ENCODE assay signal across 8 mouse cellular contexts in genomic region chr10:21465806-21466377, GRCm38 (mm10).
A peak's percentile ranks its signal among the peaks of the same experiment; 100 is the strongest.
DNase-seq lines count a peak whose midpoint lies in the region; ATAC-seq and TF ChIP-seq lines count a peak whose summit lies in the region.
"Had no signal": no experiment of that assay in that cellular context is flagged by ENCODE, and none has a peak within 500 bp of the region (broad histone marks: within the 10 kb centered on the region; RNA-seq: fewer than 3 reads in every experiment).

No protein-coding gene starts in this region.

- 0 out of 2 replicates have a peak overlapping the region, but pooled peaks have one; percentile 11 for H3K27ac ChIP-seq in intestine, embryonic 14.5 days (ENCODE audit: low read depth)
- no peak overlapping the region for H3K27ac ChIP-seq in intestine, postnatal 0 days (ENCODE audit: low read depth, low read length)
- no peak overlapping the region for H3K27ac ChIP-seq in midbrain, embryonic 11.5 days (ENCODE audit: low read depth, low read length)
- no peak overlapping the region for H3K27ac ChIP-seq in midbrain, embryonic 14.5 days (replicated peaks; ENCODE audit: low read depth, low read length)
- no peak overlapping the region for H3K27ac ChIP-seq in forebrain, embryonic 15.5 days (replicated peaks)
- H3K27ac ChIP-seq in stomach, embryonic 15.5 days = no peak overlapping the region

- ATAC-seq in intestine, embryonic 14.5 days (replicated peaks; ENCODE audit: low FRiP score, low TSS enrichment, low read depth) = no peak
- ATAC-seq in intestine, postnatal 0 days = no peak
- no peak for ATAC-seq in midbrain, embryonic 11.5 days (ENCODE audit: low FRiP score)
- no peak for ATAC-seq in midbrain, embryonic 14.5 days (ENCODE audit: low FRiP score, low TSS enrichment)
- ATAC-seq in forebrain, embryonic 15.5 days (replicated peaks) = peak; percentile 51
- no peak for ATAC-seq in stomach, embryonic 15.5 days (ENCODE audit: insufficient read depth, low FRiP score, low read depth)

- no peaks in the 10 kb centered on the region for H3K27me3 ChIP-seq in intestine, embryonic 14.5 days (replicated peaks; ENCODE audit: control insufficient read depth, insufficient read depth, low read length)
- no peaks in the 10 kb centered on the region for H3K27me3 ChIP-seq in intestine, postnatal 0 days (replicated peaks; ENCODE audit: control insufficient read depth, insufficient read depth, low read length)
- H3K27me3 ChIP-seq in midbrain, embryonic 11.5 days (ENCODE audit: control insufficient read depth, insufficient read depth, low read length) = no peaks in the 10 kb centered on the region
- H3K27me3 ChIP-seq in midbrain, embryonic 14.5 days (ENCODE audit: control insufficient read depth, insufficient read depth, low read length) = no peaks in the 10 kb centered on the region; the same call in 1 of the 2 replicates
- no peaks in the 10 kb centered on the region for H3K27me3 ChIP-seq in forebrain, embryonic 15.5 days
- H3K27me3 ChIP-seq in stomach, embryonic 15.5 days (replicated peaks) = no peaks in the 10 kb centered on the region

- TF ChIP-seq CTCF in intestine, postnatal 0 days (IDR thresholded peaks at IDR 0.05; ENCODE audit: low read depth) = no peak

- H3K4me3 ChIP-seq in intestine, embryonic 14.5 days (ENCODE audit: low read depth, low read length) = no peak overlapping the region
- no peak overlapping the region for H3K4me3 ChIP-seq in intestine, postnatal 0 days (ENCODE audit: low read depth, low read length)
- H3K4me3 ChIP-seq in midbrain, embryonic 11.5 days (ENCODE audit: low read depth, low read length) = no peak overlapping the region
- no peak overlapping the region for H3K4me3 ChIP-seq in midbrain, embryonic 14.5 days (replicated peaks; ENCODE audit: low read depth, low read length)
- no peak overlapping the region for H3K4me3 ChIP-seq in forebrain, embryonic 15.5 days
- no peak overlapping the region for H3K4me3 ChIP-seq in stomach, embryonic 15.5 days (replicated peaks)

- no peaks in the 10 kb centered on the region for H3K9me3 ChIP-seq in intestine, embryonic 14.5 days (ENCODE audit: control insufficient read depth, low read length)
- H3K9me3 ChIP-seq in intestine, postnatal 0 days (ENCODE audit: control insufficient read depth) = no peaks in the 10 kb centered on the region
- H3K9me3 ChIP-seq in midbrain, embryonic 11.5 days (ENCODE audit: control insufficient read depth, low read length) = no peaks in the 10 kb centered on the region
- H3K9me3 ChIP-seq in midbrain, embryonic 14.5 days (ENCODE audit: control insufficient read depth, low read length) = no peaks in the 10 kb centered on the region
- H3K9me3 ChIP-seq in forebrain, embryonic 15.5 days = no peaks in the 10 kb centered on the region
- H3K9me3 ChIP-seq in stomach, embryonic 15.5 days = no peaks in the 10 kb centered on the region

- H3K9ac ChIP-seq in intestine, embryonic 14.5 days (ENCODE audit: low read length) = no peak overlapping the region
- no peak overlapping the region for H3K9ac ChIP-seq in intestine, postnatal 0 days (ENCODE audit: low read depth, low read length)
- H3K9ac ChIP-seq in midbrain, embryonic 11.5 days (ENCODE audit: low read length) = no peak overlapping the region
- no peak overlapping the region for H3K9ac ChIP-seq in midbrain, embryonic 14.5 days (replicated peaks; ENCODE audit: low read length)
- no peak overlapping the region for H3K9ac ChIP-seq in forebrain, embryonic 15.5 days (replicated peaks)
- H3K9ac ChIP-seq in stomach, embryonic 15.5 days = no peak overlapping the region
- H3K9ac ChIP-seq: liver, postnatal 0 days had no signal

- peak; percentile 63 for DNase-seq in intestine, embryonic 14.5 days (ENCODE audit: low spot score)
- peak; percentile 89 for DNase-seq in midbrain, embryonic 11.5 days (ENCODE audit: low spot score, missing footprints)
- DNase-seq in midbrain, embryonic 14.5 days = no peak
- DNase-seq in T-cell, adult 2 months (ENCODE audit: low spot score) = no peak

- WGBS in intestine, embryonic 14.5 days = 46% methylated on average over 7 of the region's 7 CpGs
- WGBS in intestine, postnatal 0 days = 59% methylated on average over 7 of the region's 7 CpGs
- 75% methylated on average over 7 of the region's 7 CpGs for WGBS in midbrain, embryonic 11.5 days
- WGBS in midbrain, embryonic 14.5 days = 61% methylated on average over 7 of the region's 7 CpGs
- 53% methylated on average over 7 of the region's 7 CpGs for WGBS in forebrain, embryonic 15.5 days
- 50% methylated on average over 7 of the region's 7 CpGs for WGBS in stomach, embryonic 15.5 days

- H3K4me1 ChIP-seq in intestine, embryonic 14.5 days (replicated peaks; ENCODE audit: control insufficient read depth, insufficient read depth, low read length) = 0 out of 2 replicates have a peak, but pooled peaks cover 3% of the 10 kb centered on the region
- H3K4me1 ChIP-seq in intestine, postnatal 0 days (replicated peaks; ENCODE audit: control insufficient read depth, insufficient read depth, low read length) = 0 out of 2 replicates have a peak, but pooled peaks cover 1% of the 10 kb centered on the region
- H3K4me1 ChIP-seq in midbrain, embryonic 11.5 days (ENCODE audit: control insufficient read depth, insufficient read depth, low read length) = no peaks in the 10 kb centered on the region
- H3K4me1 ChIP-seq in midbrain, embryonic 14.5 days (ENCODE audit: control insufficient read depth, insufficient read depth, low read length) = 0 out of 2 replicates have a peak, but pooled peaks cover under 1% of the 10 kb centered on the region
- peaks cover 11% of the 10 kb centered on the region for H3K4me1 ChIP-seq in forebrain, embryonic 15.5 days
- no peaks in the 10 kb centered on the region for H3K4me1 ChIP-seq in stomach, embryonic 15.5 days

- H3K36me3 ChIP-seq in intestine, embryonic 14.5 days (ENCODE audit: control insufficient read depth, insufficient read depth, low read length) = no peaks in the 10 kb centered on the region
- H3K36me3 ChIP-seq in intestine, postnatal 0 days (ENCODE audit: control insufficient read depth, insufficient read depth) = no peaks in the 10 kb centered on the region
- no peaks in the 10 kb centered on the region for H3K36me3 ChIP-seq in midbrain, embryonic 11.5 days (ENCODE audit: control insufficient read depth, insufficient read depth, low read length)
- no peaks in the 10 kb centered on the region for H3K36me3 ChIP-seq in midbrain, embryonic 14.5 days (ENCODE audit: control insufficient read depth, insufficient read depth, low read length)
- no peaks in the 10 kb centered on the region for H3K36me3 ChIP-seq in forebrain, embryonic 15.5 days
- no peaks in the 10 kb centered on the region for H3K36me3 ChIP-seq in stomach, embryonic 15.5 days

- no peak overlapping the region for H3K4me2 ChIP-seq in intestine, embryonic 14.5 days (ENCODE audit: low read length)
- H3K4me2 ChIP-seq in intestine, postnatal 0 days (replicated peaks; ENCODE audit: low read depth) = no peak overlapping the region; the same call in 1 of the 2 replicates
- H3K4me2 ChIP-seq in midbrain, embryonic 11.5 days = no peak overlapping the region
- no peak overlapping the region for H3K4me2 ChIP-seq in midbrain, embryonic 14.5 days (ENCODE audit: low read length)
- no peak overlapping the region for H3K4me2 ChIP-seq in forebrain, embryonic 15.5 days (replicated peaks)
- H3K4me2 ChIP-seq in stomach, embryonic 15.5 days = peak overlapping the region; percentile 38; the same call in 1 of the 2 replicates

Comparison
In these comparisons a context has a peak if more than half of its experiments do, and no peak if none do; other contexts are left out.
1. DNase-seq: peak in intestine, embryonic 14.5 days (single experiment) and midbrain, embryonic 11.5 days (single experiment); none in midbrain, embryonic 14.5 days (single experiment) and T-cell, adult 2 months (single experiment).